Mouse (Mus musculus): ENCODE data around the gene Vps52. TPM values are rescaled to one million over a fixed set of nuclear protein-coding genes. Genes with fewer than 3 reads are reported as not detected.
"Not testable (repeated sequence)": the region's sequence is repeated elsewhere in the genome, so short reads cannot be mapped to it uniquely, and the experiment has no call there.

Vps52 gene
- polyA plus RNA-seq, 1 experiment from 2014 or later: 46.3 TPM

- no peak for ATAC-seq
- H3K36me3 ChIP-seq (ENCODE audit: control insufficient read depth, insufficient read depth, low read length): no peaks in the 10 kb centered on the region
- no peak overlapping the region for H3K4me3 ChIP-seq (ENCODE audit: low read length)
- H3K27me3 ChIP-seq (replicated peaks; ENCODE audit: control insufficient read depth, insufficient read depth, low read length): 0 out of 2 replicates have a peak, but pooled peaks cover 3% of the 10 kb centered on the region
- H3K9me3 ChIP-seq (ENCODE audit: control insufficient read depth, low read length): no peaks in the 10 kb centered on the region
- H3K9ac ChIP-seq (ENCODE audit: low read depth, low read length): no peak overlapping the region
- no peaks in the 10 kb centered on the region for H3K4me1 ChIP-seq (ENCODE audit: control insufficient read depth, insufficient read depth, low read length)
- no peak overlapping the region for H3K4me2 ChIP-seq (ENCODE audit: low read depth, low read length)
- WGBS: 43% methylated on average over 3 of the region's 3 CpGs
- H3K27ac ChIP-seq (ENCODE audit: low read length): no peak overlapping the region
These were observed 40.0 kb downstream of the Vps52 start for GRCm38 (mm10) chr17:33995651-33996050.

GRCm38 (mm10) chr17:33997025-33997424 is 41.4 kb downstream of the Vps52 start:
- not testable (repeated sequence) for H3K4me2 ChIP-seq (ENCODE audit: low read depth, low read length); ATAC-seq; H3K9me3 ChIP-seq (ENCODE audit: control insufficient read depth, low read length); H3K27me3 ChIP-seq (replicated peaks; ENCODE audit: control insufficient read depth, insufficient read depth, low read length); H3K4me1 ChIP-seq (ENCODE audit: control insufficient read depth, insufficient read depth, low read length); H3K36me3 ChIP-seq (ENCODE audit: control insufficient read depth, insufficient read depth, low read length); H3K27ac ChIP-seq (ENCODE audit: low read length); H3K9ac ChIP-seq (ENCODE audit: low read depth, low read length); H3K4me3 ChIP-seq (ENCODE audit: low read length)
- WGBS: 89% methylated on average over 2 of the region's 2 CpGs

GRCm38 (mm10) chr17:33998697-33999096 is 43.1 kb downstream of the Vps52 start:
- H3K27ac ChIP-seq (ENCODE audit: low read length); H3K9me3 ChIP-seq (ENCODE audit: control insufficient read depth, low read length); H3K27me3 ChIP-seq (replicated peaks; ENCODE audit: control insufficient read depth, insufficient read depth, low read length); ATAC-seq; H3K9ac ChIP-seq (ENCODE audit: low read depth, low read length); H3K36me3 ChIP-seq (ENCODE audit: control insufficient read depth, insufficient read depth, low read length); H3K4me2 ChIP-seq (ENCODE audit: low read depth, low read length); H3K4me1 ChIP-seq (ENCODE audit: control insufficient read depth, insufficient read depth, low read length); H3K4me3 ChIP-seq (ENCODE audit: low read length): not testable (repeated sequence)
- 45% methylated on average over 5 of the region's 5 CpGs for WGBS

DNA sequence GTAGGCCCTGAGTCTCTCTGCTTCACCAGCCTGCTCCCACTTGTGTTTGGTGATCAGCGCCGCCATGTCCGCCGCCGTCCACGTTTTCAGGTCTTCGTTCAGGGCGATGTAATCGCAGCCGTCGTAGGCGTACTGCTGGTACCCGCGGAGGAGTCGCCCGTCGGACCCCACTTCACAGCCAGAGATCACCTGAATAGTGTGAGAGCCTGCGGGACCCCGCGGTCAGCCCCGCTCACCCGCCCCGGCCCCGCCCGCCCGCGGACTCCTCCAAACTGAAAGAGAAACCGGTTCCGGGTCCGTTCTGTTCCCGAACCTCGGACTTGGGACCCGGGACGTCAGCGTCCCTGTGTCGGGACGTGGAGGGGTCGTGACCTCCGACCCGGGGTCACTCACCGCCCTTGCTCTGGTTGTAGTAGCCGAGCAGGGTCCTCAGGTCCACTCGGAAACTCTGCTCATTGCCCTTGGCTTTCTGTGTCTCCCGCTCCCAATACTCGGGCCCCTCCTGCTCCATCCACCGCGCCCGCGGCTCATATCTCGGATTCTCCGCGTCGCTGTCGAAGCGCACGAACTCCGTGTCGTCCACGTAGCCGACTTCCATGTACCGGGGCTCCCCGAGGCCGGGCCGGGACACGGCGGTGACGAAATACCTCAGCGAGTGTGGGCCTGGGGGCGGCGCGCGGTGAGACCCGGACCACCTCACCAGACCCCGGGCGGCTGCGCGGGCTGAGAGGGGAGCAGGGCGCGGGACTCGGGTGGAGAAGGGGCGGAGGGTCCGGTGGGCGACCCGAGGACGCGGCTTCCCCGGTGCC is 43.9 kb downstream of the Vps52 start:
- H3K4me1 ChIP-seq (ENCODE audit: control insufficient read depth, insufficient read depth, low read length): no peaks in the 10 kb centered on the region
- peak overlapping the region; percentile 61 for H3K4me3 ChIP-seq (ENCODE audit: low read length)
- H3K36me3 ChIP-seq (ENCODE audit: control insufficient read depth, insufficient read depth, low read length): no peaks in the 10 kb centered on the region
- peak overlapping the region; percentile 94 for H3K4me2 ChIP-seq (ENCODE audit: low read depth, low read length)
- H3K9ac ChIP-seq (ENCODE audit: low read depth, low read length): peak overlapping the region; percentile 70
- H3K27ac ChIP-seq (ENCODE audit: low read length): peak overlapping the region; percentile 11; the same call in 1 of the 2 replicates
- no peaks in the 10 kb centered on the region for H3K9me3 ChIP-seq (ENCODE audit: control insufficient read depth, low read length)
- H3K27me3 ChIP-seq (replicated peaks; ENCODE audit: control insufficient read depth, insufficient read depth, low read length): 0 out of 2 replicates have a peak, but pooled peaks cover 3% of the 10 kb centered on the region
- peak; percentile 57 for ATAC-seq
- WGBS: 2% methylated on average over 87 of the region's 87 CpGs

DNA sequence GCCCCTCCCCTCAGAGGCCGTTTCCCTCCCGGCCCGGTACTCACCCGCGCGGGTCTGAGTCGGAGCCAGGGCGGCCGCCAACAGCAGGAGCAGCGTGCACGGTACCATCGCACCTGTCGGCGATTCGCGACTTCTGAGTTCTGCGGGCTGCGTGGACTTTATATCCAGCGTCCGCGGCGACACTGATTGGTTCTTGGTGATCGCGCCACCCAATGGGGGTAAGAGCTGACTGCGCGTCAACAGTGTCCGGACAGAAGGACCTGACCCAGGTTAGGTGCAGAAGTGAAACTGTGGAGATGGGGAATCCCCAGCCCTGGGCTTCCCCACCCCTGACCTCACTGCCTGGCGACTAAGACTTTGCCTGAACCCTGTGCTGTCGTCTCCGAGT is 44.5 kb downstream of the Vps52 start, which contains the start of gene H2-K1:
TSS of gene H2-K1 (minus strand) at position 198 of the 388 bp plus-strand sequence.
- Histone ChIP-seq H3K4me2 (ENCODE audit: low read depth, low read length) (peak within 1 kb of the TSS; percentile 94), H3K9me3 (ENCODE audit: control insufficient read depth, low read length) (no peaks in the 10 kb centered on the region), H3K27ac (ENCODE audit: low read length) (peak within 1 kb of the TSS; percentile 28), H3K27me3 (replicated peaks; ENCODE audit: control insufficient read depth, insufficient read depth, low read length) (0 out of 2 replicates have a peak, but pooled peaks cover 3% of the 10 kb centered on the region), H3K4me1 (ENCODE audit: control insufficient read depth, insufficient read depth, low read length) (no peaks in the 10 kb centered on the region), H3K9ac (ENCODE audit: low read depth, low read length) (peak within 1 kb of the TSS; percentile 70), H3K36me3 (ENCODE audit: control insufficient read depth, insufficient read depth, low read length) (no peaks in the 10 kb centered on the region), H3K4me3 (ENCODE audit: low read length) (peak within 1 kb of the TSS; percentile 61)
- 0% methylated on average over 30 of the region's 30 CpGs for WGBS
- ATAC-seq: peak; percentile 98

GRCm38 (mm10) chr17:34000796-34001195 is 45.2 kb downstream of the Vps52 start:
- not testable (repeated sequence) for H3K36me3 ChIP-seq (ENCODE audit: control insufficient read depth, insufficient read depth, low read length); H3K9me3 ChIP-seq (ENCODE audit: control insufficient read depth, low read length); ATAC-seq; H3K4me1 ChIP-seq (ENCODE audit: control insufficient read depth, insufficient read depth, low read length); H3K27ac ChIP-seq (ENCODE audit: low read length); H3K4me3 ChIP-seq (ENCODE audit: low read length); H3K27me3 ChIP-seq (replicated peaks; ENCODE audit: control insufficient read depth, insufficient read depth, low read length)
- 49% methylated on average over 2 of the region's 2 CpGs for WGBS
- Histone ChIP-seq H3K9ac (ENCODE audit: low read depth, low read length) (0 out of 2 replicates have a peak overlapping the region, but pooled peaks have one; percentile 55), H3K4me2 (ENCODE audit: low read depth, low read length) (peak overlapping the region; percentile 94; the same call in 1 of the 2 replicates)

DNA sequence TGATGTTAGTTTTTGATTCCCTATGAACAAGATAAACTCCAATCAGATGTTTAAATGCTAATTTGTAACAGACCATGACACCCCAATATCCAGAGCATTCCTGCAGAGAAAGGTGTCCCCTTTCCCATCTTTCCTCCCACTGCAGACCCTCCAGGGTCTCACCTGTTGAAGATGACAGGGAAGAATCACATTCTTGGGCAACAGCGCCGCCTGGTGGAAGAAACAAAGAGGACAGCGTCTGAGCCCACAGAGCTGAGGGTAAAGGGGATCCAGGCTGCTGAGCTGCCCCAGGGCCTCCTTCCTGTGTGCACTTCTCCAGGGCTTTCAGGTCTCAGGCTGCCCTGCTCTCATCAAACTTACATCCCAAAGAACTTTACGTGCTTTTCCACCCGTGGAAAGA is 47.8 kb downstream of the Vps52 start:
- ATAC-seq: no peak
- no peaks in the 10 kb centered on the region for H3K9me3 ChIP-seq (ENCODE audit: control insufficient read depth, low read length)
- no peak overlapping the region for H3K9ac ChIP-seq (ENCODE audit: low read depth, low read length)
- no peaks in the 10 kb centered on the region for H3K4me1 ChIP-seq (ENCODE audit: control insufficient read depth, insufficient read depth, low read length)
- H3K4me2 ChIP-seq (ENCODE audit: low read depth, low read length): no peak overlapping the region
- no peak overlapping the region for H3K4me3 ChIP-seq (ENCODE audit: low read length)
- H3K36me3 ChIP-seq (ENCODE audit: control insufficient read depth, insufficient read depth, low read length): no peaks in the 10 kb centered on the region
- no peak overlapping the region for H3K27ac ChIP-seq (ENCODE audit: low read length)
- WGBS: 5% methylated on average over 5 of the region's 5 CpGs
- 0 out of 2 replicates have a peak, but pooled peaks cover 3% of the 10 kb centered on the region for H3K27me3 ChIP-seq (replicated peaks; ENCODE audit: control insufficient read depth, insufficient read depth, low read length)

DNA sequence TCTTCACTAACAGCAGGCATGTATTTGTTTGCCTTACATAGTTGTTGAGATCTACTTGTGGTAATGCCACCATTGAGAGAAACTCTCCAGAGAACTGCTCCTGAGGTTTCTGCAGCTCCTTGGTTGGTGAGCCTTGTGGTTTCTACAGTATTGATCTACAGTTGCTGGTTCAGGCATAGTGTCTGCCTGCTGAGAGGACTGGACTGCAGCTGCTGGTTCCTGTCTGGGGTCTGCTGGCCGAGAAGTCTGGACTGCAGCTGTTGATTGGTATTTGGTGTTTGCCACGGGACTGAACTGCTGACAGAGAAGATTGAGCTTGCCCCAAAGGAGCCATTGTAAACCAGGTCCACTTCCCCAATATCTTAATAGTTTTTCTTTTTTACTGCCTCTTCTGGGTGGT is 51.0 kb downstream of the Vps52 start:
- Histone ChIP-seq H3K4me2 (ENCODE audit: low read depth, low read length) (no peak overlapping the region), H3K9me3 (ENCODE audit: control insufficient read depth, low read length) (no peaks in the 10 kb centered on the region), H3K27me3 (replicated peaks; ENCODE audit: control insufficient read depth, insufficient read depth, low read length) (no peaks in the 10 kb centered on the region), H3K27ac (ENCODE audit: low read length) (no peak overlapping the region), H3K4me3 (ENCODE audit: low read length) (no peak overlapping the region), H3K9ac (ENCODE audit: low read depth, low read length) (no peak overlapping the region), H3K4me1 (ENCODE audit: control insufficient read depth, insufficient read depth, low read length) (no peaks in the 10 kb centered on the region), H3K36me3 (ENCODE audit: control insufficient read depth, insufficient read depth, low read length) (no peaks in the 10 kb centered on the region)
- WGBS: 50% methylated on average over 2 of the region's 2 CpGs
- no peak for ATAC-seq

DNA sequence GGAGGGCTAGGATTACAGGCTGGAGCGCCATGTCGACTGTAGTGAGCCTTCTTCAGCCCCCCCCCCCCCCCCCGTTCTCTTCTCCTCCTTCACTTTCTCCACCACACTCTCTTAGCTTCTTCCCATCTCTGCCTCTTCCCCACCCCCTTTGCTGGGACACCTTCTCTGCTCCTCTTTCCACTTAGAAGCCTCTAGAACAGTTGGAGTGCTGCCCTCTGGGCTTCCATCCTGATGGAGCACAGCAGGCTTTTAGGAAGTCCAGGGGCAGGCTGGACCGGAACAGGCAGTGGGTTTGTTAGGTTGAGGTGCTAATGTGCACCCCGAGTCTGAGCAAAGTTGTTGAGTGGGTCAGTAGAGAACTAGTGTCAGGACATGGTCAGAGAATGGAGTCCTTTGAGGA is 54.5 kb downstream of the Vps52 start:
- Histone ChIP-seq H3K27me3 (replicated peaks; ENCODE audit: control insufficient read depth, insufficient read depth, low read length) (no peaks in the 10 kb centered on the region), H3K27ac (ENCODE audit: low read length) (no peak overlapping the region), H3K9me3 (ENCODE audit: control insufficient read depth, low read length) (no peaks in the 10 kb centered on the region), H3K4me3 (ENCODE audit: low read length) (no peak overlapping the region), H3K9ac (ENCODE audit: low read depth, low read length) (no peak overlapping the region), H3K36me3 (ENCODE audit: control insufficient read depth, insufficient read depth, low read length) (no peaks in the 10 kb centered on the region), H3K4me2 (ENCODE audit: low read depth, low read length) (no peak overlapping the region), H3K4me1 (ENCODE audit: control insufficient read depth, insufficient read depth, low read length) (no peaks in the 10 kb centered on the region)
- WGBS: 77% methylated on average over 5 of the region's 5 CpGs
- ATAC-seq: no peak

All from intestine, embryonic 16.5 days (tissue).